Mouse (Mus musculus) olfactory bulb, adult 2 months (tissue): ENCODE data around the gene Ttll9.

Experiments used
- CTCF ChIP-seq: fragments of 200-500 bp; IDR thresholded peaks from 2 replicates; pipeline ENCODE4 v1.5.1; 2012; ENCODE audit warnings: low read depth, mild to moderate bottlenecking, low read length, moderate library complexity; ENCODE audit not compliant: insufficient read depth
- POLR2A ChIP-seq: fragments of 200-500 bp; IDR thresholded peaks from 2 replicates; pipeline ENCODE4 v1.6.1; 2012; ENCODE audit warnings: mild to moderate bottlenecking, low read depth, low read length, moderate library complexity; ENCODE audit not compliant: insufficient read depth

- TF ChIP-seq CTCF, result no peak
- TF ChIP-seq POLR2A, result no peak
Measured at GRCm38 (mm10) chr2:153002492-153003248, 40.4 kb downstream of the Ttll9 start.
